Mouse (Mus musculus) 416B (cell line): ENCODE measurements at regions not wholly inside any gene's neighbourhood (a gene's known extent, or its start where the extent isn't known, plus 50 kb on each side); places are given as distances from the start of the nearest gene placed in this dataset.
"Not testable (repeated sequence)": the region's sequence is repeated elsewhere in the genome, so short reads cannot be mapped to it uniquely, and the experiment has no call there.

Experiments
- DNase-seq: peaks from one replicate; pipeline ENCODE4 v3.0.0; 2011; ENCODE audit warnings: low read depth

DNA sequence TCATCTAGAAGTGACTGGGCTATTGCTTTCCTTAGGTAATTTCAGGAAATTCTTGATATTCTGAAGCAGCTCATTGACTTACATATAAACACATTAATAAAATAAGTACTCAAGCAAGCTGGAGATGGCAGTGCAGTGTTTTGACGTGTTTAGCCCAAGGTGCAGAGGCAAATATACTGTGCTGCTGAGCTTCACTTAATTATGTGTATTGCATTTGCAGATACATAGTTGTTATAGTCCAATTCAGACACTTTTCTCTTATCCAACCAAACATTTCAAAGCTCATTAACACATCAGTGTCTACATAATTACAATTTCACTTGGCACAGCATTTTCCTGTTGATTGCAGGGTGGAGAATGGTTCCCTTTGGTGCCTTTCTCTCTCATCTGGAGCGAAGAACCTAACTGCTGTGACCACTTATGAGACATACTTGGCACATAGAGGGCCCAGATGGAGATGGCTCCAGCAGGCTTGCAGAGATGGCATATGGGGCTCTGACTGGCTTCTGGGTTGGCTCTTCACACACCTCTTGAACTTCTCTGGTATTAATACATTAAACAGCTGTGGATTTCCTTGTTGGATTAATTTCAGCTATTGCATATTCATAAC is 803.9 kb upstream of the Gm10800 start:
- DNase-seq, result no peak

DNA sequence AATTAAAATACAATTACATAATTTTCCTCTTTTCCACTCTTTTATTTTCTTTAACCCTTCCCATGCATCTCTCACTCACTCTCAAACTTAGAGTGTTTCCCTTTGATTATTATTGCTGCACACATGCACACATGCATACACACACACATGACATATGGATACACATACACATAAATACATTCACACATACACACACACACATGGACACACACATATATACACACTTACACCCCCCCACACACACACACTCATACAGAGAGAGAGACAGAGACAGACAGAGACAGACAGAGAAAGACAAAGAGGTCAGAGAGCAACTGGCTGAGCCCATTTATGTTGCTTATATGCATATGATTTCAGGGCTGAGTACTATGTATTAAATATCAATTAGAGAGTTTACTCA is 764.2 kb upstream of the Gm10800 start:
- no peak for DNase-seq

DNA sequence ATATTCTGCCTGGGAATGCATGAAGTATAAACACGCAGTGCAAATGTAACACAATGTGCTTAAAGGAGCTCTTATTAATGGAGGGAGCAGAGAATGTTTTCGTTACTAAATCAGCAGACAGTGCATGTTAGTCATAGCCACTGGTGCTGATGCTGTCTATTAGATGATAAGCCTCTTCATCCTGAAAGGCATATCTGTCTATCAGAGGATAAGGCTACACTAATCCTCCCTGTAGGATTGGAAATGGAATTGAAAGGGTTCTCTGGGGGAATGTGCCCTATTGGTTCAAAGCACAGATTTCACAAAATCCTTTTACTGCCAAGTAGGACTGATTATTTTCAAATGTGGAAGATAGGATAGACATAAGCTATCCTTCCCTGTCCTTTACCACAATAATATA is 763.4 kb upstream of the Gm10800 start:
- DNase-seq, result no peak

DNA sequence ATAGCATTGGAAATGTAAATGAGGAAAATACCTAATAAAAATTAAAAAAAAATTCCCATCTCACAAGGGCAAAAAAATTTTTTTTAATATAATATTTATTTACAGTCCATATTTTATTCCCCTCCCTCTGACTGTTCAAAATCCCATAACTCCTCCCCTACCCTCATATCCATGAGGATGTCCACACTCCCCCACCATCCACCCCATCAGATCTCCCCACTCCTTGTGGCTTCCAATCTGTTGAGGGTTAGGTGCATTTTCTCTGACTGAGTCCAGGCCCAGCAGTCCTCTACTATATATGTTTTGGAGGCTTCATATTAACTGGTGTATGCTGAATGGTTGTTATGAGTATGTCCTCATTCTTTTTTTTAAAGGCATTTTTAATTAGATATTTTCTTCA is 754.5 kb upstream of the Gm10800 start:
- DNase-seq, result no peak

DNA sequence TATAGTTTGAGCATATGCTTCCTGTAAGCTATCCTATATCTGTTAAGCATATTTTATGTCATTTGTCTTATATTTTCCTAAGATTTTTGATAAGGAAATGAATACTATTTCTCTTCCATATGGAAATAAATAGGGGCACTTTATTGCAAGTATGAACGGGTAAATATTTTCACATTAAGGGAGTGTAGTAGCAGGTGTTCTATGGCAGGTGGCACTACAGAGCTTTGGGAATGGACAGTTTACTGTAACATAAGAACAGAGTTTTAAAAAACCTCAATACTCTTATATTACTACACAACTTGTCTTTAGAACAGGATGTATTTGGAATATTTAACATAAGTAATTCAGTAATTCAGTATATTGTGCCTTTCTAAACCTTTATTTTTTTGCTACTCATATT is 742.4 kb upstream of the Gm10800 start:
- peak; percentile 21 for DNase-seq

DNA sequence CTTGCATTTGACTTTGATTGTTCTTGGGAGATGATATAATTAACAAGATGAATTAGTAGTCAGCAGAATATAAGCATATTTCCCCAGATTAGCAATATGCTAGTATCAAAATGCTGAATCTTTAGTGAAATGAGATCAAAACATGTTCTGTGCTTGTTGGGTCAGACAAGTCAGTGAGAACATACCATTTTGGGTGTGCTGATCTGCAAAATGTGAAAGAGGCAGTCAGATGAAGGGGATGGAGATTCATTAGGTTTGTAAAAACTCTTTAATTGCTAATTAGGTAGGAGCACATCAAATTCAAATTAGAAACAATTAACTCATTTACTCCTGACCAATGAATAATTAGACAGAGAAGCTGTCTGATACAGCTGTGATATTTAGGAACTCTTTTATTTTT is 712.6 kb upstream of the Gm10800 start:
- DNase-seq, result no peak

DNA sequence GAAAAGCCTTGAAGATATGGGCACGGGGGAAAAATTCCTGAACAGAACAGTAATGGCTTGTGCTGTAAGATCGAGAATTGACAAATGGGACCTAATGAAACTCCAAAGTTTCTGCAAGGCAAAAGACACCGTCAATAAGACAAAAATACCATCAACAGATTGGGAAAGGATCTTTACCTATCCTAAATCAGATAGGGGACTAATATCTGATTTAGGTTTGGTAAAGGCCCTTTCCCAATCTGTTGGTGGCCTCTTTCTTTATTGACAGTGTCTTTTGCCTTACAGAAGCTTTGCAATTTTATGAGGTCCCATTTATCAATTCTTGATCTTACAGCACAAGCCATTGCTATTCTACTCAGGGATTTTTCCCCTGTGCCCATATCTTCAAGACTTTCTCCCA is 696.5 kb upstream of the Gm10800 start:
- DNase-seq, result not testable (repeated sequence)

DNA sequence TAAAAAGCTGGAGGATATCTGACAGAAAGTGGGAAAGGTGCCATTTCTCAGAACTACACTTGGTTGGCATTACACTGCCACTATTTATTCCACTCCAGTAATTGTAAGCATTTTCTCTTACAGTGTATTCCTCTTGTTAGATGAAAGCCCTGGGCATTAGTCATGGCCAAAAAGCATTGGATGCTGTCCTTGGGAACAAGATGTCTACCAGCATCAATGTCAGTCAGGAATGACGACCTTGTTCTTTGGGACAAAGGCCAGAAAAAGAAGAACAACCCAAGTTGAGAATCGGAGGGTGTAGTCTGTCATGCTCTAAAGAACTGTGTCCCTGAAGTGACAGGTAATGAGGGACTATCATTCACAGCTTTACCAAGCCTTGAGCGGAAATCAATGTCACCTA is 662.1 kb upstream of the Gm10800 start:
- DNase-seq, result no peak
